Mouse (Mus musculus): Measurements from ENCODE around the gene Smim1. TPM values are rescaled to one million over a fixed set of nuclear protein-coding genes. Genes with fewer than 3 reads are reported as not detected.

Gene Smim1
- total RNA-seq, 2 experiments from 2014 or later: 62.0 to 63.3 TPM

Other genes with a start within 250 kb of the Smim1 start
- 10 to 100 TPM; 25.1 to 26.9 TPM for gene A430005L14Rik, start 69.0 kb downstream of the Smim1 start, total RNA-seq (2021)
- 10 to 100 TPM; 13.8 TPM for gene Dffb, start 51.1 kb downstream of the Smim1 start, total RNA-seq (2021)
- 10 to 100 TPM; 22.1 to 23.1 TPM for gene Cep104, start 51.0 kb downstream of the Smim1 start, total RNA-seq (2021)
- gene Lrrc47, start 14.5 kb downstream of the Smim1 start, total RNA-seq (2021): 10 to 100 TPM; 64.2 to 65.6 TPM
- under 1 TPM in 1 of 2 experiments, not detected in 1; 0.20 TPM for gene Ccdc27, start 16.4 kb upstream of the Smim1 start, total RNA-seq (2021)
- under 1 TPM in 1 of 2 experiments, not detected in 1; 0.11 TPM for gene Trp73, start 114.0 kb upstream of the Smim1 start, total RNA-seq (2021)
- 10 to 100 TPM; 17.8 to 18.7 TPM for gene Wrap73, start 116.1 kb upstream of the Smim1 start, total RNA-seq (2021)
- 100 to 1,000 TPM; 137 to 140 TPM for gene Tprgl, start 134.4 kb upstream of the Smim1 start, total RNA-seq (2021)
- 10 to 100 TPM; 18.0 to 19.6 TPM for gene Megf6, start 144.5 kb upstream of the Smim1 start, total RNA-seq (2021)